Mouse (Mus musculus) midbrain, embryonic 12.5 days (tissue): ENCODE data around the gene Acox1. TPM values are rescaled to one million over a fixed set of nuclear protein-coding genes. Genes with fewer than 3 reads are reported as not detected.
A peak's percentile ranks its signal among the peaks of the same experiment; 100 is the strongest.

Source experiments
- ATAC-seq: fragments of 200-750 bp; cut with Nextera tagmentation; 2 replicates; pipeline ENCODE4 v1.8.0; 2017; ENCODE audit warnings: low read depth, moderate TSS enrichment, moderate library complexity; ENCODE audit not compliant: low FRiP score
- H3K27ac ChIP-seq: fragments of 300-500 bp; sonication (generic); replicated peaks from 2 replicates; pipeline ENCODE4 v1.5.1; 2016; ENCODE audit warnings: mild to moderate bottlenecking
- H3K27me3 ChIP-seq: fragments of 300-500 bp; sonication (generic); 2 replicates; pipeline ENCODE4 v1.6.1; 2016; ENCODE audit warnings: mild to moderate bottlenecking
- H3K36me3 ChIP-seq: fragments of 300-500 bp; sonication (generic); 2 replicates; pipeline ENCODE4 v1.6.1; 2016
- H3K4me1 ChIP-seq: fragments of 300-500 bp; sonication (generic); 2 replicates; pipeline ENCODE4 v1.6.1; 2016
- H3K4me2 ChIP-seq: fragments of 300-500 bp; sonication (generic); replicated peaks from 2 replicates; pipeline ENCODE4 v1.6.1; 2016; ENCODE audit warnings: mild to moderate bottlenecking, moderate library complexity
- H3K4me3 ChIP-seq: fragments of 300-500 bp; sonication (generic); 2 replicates; pipeline ENCODE4 v1.5.1; 2016; ENCODE audit warnings: mild to moderate bottlenecking
- H3K9ac ChIP-seq: fragments of 300-500 bp; sonication (generic); replicated peaks from 2 replicates; pipeline ENCODE4 v1.6.1; 2016; ENCODE audit warnings: mild to moderate bottlenecking, moderate library complexity
- H3K9me3 ChIP-seq: fragments of 300-500 bp; sonication (generic); 2 replicates; pipeline ENCODE4 v1.6.1; 2016; ENCODE audit warnings: mild to moderate bottlenecking
- WGBS: fragments of 180-500 bp; shearing (Covaris S2); methylation state at CpG from one replicate; pipeline ENCODE4 v1.1.7; 2016; 5-methylcytosine and 5-hydroxymethylcytosine counted together
- polyA plus RNA-seq: library from polyadenylated mRNA; unstranded; fragments of >200 nt; fragmentation: Nextera tagmentation; extraction: Ambion mirVana; gene quantifications from 2 replicates; pipeline ENCODE4 v1.2.1, GENCODE M21; 2016

Acox1 gene
- polyA plus RNA-seq, 1 experiment from 2014 or later = 37.9 TPM

DNA sequence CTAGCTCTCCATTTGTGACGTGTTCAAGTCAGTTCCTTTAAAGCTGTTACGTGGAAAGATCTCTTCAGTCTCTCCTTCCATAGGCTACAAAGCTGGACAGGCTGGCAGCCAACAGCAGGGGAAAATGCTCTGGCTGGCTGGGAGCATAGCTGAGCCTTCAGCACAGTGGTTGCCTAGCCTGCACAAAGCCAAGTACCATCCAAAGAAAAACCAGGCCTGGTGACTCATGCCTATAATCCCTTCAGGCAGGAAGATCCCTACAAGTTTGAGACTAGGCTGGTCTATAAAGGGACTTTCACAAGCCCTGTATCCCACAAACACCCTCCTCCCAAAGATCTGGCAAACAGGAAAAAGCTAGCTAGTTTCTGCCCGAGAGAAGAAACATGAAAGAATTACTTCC is 13.0 kb downstream of the Acox1 start:
- peaks cover 45% of the 10 kb centered on the region for H3K36me3 ChIP-seq
- no peak for ATAC-seq
- H3K4me2 ChIP-seq = no peak overlapping the region
- 0 out of 2 replicates have a peak overlapping the region, but pooled peaks have one; percentile 20 for H3K27ac ChIP-seq
- WGBS = 88% methylated on average over 3 of the region's 3 CpGs
- no peak overlapping the region for H3K9ac ChIP-seq
- H3K4me1 ChIP-seq = peaks cover 8% of the 10 kb centered on the region; the same call in 1 of the 2 replicates
- no peaks in the 10 kb centered on the region for H3K27me3 ChIP-seq
- no peak overlapping the region for H3K4me3 ChIP-seq
- H3K9me3 ChIP-seq = no peaks in the 10 kb centered on the region

DNA sequence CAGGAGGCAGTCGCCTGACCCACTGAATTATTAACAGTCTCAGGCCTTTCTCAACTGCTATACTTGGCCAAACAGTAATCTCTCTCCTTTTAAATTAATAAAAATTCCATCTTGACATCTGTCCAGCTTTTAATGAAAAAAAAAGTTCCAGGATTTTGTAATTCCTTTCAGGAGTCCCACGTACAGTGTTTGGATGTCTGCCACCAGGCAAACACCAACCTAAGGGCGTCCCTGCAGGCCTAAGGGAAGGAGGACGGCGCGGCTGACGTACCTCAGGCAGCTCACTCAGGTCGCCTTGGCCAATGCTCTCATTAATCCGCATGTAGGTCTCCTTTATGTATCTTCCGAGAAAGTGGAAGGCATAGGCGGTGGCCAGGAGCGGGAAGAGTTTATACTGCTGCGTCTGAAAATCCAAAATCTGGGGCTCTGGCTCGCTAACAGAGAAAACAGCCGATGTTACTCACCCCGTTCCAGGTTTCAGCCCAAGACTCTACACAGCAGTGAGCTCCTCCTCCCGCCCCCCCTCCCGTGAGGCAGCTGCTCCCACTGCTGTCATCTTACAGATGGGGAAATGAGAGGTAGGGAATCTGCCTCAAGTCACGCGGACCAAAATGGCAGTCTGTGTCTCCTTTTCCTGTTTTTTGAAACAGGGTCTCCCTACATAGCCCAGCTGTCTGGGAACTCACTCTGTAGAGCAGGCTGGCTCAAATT is 20.3 kb downstream of the Acox1 start:
- no peak for ATAC-seq
- H3K4me1 ChIP-seq = no peaks in the 10 kb centered on the region
- H3K9me3 ChIP-seq = no peaks in the 10 kb centered on the region
- no peaks in the 10 kb centered on the region for H3K27me3 ChIP-seq
- H3K36me3 ChIP-seq = peaks cover 83% of the 10 kb centered on the region
- 90% methylated on average over 20 of the region's 20 CpGs for WGBS
- no peak overlapping the region for H3K9ac ChIP-seq
- H3K4me3 ChIP-seq = no peak overlapping the region
- no peak overlapping the region for H3K4me2 ChIP-seq
- no peak overlapping the region for H3K27ac ChIP-seq

DNA sequence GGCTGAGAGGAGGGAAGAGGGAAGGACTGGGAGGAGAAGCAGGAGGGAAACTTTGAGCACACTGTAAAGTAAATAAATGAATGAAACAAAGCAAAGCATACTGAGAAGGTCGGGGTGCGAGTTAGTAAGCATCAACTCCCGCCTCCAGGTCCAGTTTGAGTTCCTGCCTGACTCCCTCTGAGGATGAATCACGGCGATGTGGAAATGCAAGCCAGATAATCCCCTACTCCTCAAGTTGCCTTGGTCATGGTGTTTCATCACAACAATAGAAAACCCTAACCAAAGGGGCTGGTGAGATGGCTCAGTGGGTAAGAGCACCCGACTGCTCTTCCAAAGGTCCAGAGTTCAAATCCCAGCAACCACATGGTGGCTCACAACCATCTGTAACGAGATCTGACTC is 22.8 kb downstream of the Acox1 start:
- no peaks in the 10 kb centered on the region for H3K27me3 ChIP-seq
- no peak overlapping the region for H3K9ac ChIP-seq
- 84% methylated on average over 7 of the region's 7 CpGs for WGBS
- no peak for ATAC-seq
- no peaks in the 10 kb centered on the region for H3K9me3 ChIP-seq
- no peak overlapping the region for H3K27ac ChIP-seq
- no peaks in the 10 kb centered on the region for H3K4me1 ChIP-seq
- H3K4me2 ChIP-seq = no peak overlapping the region
- peaks cover 90% of the 10 kb centered on the region for H3K36me3 ChIP-seq
- H3K4me3 ChIP-seq = no peak overlapping the region

DNA sequence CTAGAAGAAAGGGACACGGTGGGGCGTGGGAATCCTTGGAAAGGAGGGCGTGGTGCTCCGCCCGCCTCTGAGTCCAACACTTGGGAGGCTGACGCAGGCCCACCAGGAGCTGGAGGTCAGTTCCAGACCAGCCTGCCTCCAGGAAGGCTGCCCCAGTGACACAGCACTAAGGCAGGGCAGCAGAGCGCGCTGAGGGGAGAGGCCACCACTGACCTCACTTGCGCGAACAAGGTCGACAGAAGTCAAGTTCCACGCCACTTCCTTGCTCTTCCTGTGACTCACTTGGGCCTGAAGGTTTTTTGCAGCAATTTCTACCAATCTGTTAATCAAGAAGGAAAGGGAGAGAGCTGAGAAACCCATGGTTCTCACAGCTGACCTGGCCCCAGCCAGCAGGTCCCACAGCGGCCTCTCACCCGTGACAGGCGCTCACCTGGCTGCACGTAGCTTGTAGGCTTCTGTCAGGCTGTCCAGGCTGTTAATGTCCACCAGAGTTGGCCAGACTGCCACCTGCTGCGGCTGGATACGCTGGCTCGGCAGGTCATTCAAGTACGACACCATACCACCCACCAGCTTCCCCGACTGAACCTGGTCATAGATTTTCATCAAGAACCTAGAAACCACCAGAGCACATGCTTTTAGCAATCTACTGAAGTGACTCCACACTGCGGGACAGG is 23.9 kb downstream of the Acox1 start:
- Histone ChIP-seq H3K4me1 (no peaks in the 10 kb centered on the region), H3K27ac (no peak overlapping the region), H3K9me3 (no peaks in the 10 kb centered on the region), H3K9ac (no peak overlapping the region), H3K27me3 (no peaks in the 10 kb centered on the region), H3K36me3 (peaks cover 79% of the 10 kb centered on the region), H3K4me3 (no peak overlapping the region), H3K4me2 (no peak overlapping the region)
- ATAC-seq = no peak
- 88% methylated on average over 22 of the region's 22 CpGs for WGBS

DNA sequence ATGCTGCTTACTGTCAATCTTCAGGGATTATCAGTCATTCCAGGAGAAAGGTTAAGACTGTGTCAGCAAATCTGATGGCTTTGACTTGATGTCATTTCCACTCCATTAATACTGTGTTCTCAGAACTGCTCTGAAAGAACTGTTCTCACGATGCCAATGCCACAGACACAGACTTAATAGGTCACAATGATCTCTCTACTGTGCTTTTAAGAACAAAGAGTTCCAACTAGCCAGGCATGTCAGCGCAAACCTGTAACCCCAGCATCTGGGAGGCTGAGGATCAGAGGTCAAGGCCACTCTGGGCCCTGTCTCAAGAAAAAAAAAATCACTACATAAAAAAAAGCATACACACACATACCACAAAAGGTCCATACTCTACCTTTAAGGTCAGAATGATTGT is 26.9 kb downstream of the Acox1 start:
- Histone ChIP-seq H3K27ac (no peak overlapping the region), H3K36me3 (peaks cover 53% of the 10 kb centered on the region), H3K9me3 (no peaks in the 10 kb centered on the region), H3K4me1 (peaks cover 6% of the 10 kb centered on the region), H3K4me3 (no peak overlapping the region), H3K9ac (no peak overlapping the region), H3K4me2 (no peak overlapping the region), H3K27me3 (no peaks in the 10 kb centered on the region)
- no peak for ATAC-seq
- WGBS = 88% methylated on average over 2 of the region's 2 CpGs

DNA sequence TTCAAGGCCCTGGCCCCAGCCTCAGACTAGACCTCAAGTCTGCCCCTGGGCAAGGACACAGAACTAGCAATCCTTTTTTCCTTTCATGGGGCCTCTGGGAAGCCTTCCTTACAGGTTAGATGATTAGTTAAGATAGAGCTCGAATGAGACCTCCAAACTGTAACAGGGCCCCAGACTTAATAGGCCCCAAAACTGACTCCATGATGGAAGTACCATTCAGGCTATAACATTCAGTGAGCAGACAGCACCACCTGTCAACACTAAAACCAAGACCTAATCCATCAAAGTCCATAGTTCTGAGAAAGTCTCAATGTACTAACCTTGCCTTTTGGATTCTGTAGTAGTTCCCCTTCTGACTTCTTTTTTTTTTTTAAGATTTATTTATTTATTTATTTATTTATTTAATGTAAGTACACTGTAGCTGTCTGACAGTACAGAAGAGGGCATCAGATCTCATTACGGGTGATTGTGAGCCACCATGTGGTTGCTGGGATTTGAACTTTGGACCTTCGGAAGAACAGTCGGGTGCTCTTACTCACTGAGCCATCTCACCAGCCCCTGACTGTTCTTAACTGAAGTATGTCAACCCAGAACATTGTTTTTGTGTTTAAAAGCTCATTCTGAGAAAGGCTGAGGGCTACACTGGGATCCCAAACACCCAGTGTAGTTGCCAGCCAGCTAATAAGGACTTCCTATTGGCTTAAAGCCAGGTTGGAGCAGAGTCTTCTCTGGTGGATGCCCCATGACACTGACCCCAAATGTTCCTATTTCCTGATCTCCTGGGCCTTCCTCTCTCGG is 28.6 kb downstream of the Acox1 start:
- no peak overlapping the region for H3K4me3 ChIP-seq
- ATAC-seq = no peak
- no peaks in the 10 kb centered on the region for H3K27me3 ChIP-seq
- H3K4me1 ChIP-seq = peaks cover 15% of the 10 kb centered on the region
- WGBS = 90% methylated on average over 5 of the region's 5 CpGs
- H3K4me2 ChIP-seq = no peak overlapping the region
- no peaks in the 10 kb centered on the region for H3K9me3 ChIP-seq
- H3K9ac ChIP-seq = no peak overlapping the region
- no peak overlapping the region for H3K27ac ChIP-seq
- H3K36me3 ChIP-seq = peaks cover 48% of the 10 kb centered on the region

DNA sequence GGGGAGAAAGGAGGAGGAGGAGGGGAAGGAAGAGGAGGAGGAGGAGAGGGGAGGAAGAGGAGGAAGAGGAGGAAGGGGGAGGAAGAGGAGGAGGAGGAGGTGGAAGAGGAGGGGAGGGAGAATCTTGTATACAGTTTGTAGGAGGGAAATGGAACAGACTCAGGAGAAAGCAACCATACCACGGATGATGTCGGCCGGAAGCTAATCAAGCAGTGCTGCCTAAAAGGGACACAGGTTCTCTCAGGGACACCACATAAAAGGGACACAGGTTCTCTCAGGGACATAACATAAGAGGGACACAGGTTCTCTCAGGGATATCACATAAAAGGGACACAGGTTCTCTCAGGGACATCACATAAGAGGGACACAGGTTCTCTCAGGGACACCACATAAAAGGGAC is 29.6 kb downstream of the Acox1 start:
- no peak overlapping the region for H3K4me2 ChIP-seq
- 80% methylated on average over 3 of the region's 3 CpGs for WGBS
- H3K36me3 ChIP-seq = peaks cover 46% of the 10 kb centered on the region
- no peaks in the 10 kb centered on the region for H3K27me3 ChIP-seq
- no peaks in the 10 kb centered on the region for H3K9me3 ChIP-seq
- ATAC-seq = no peak
- peaks cover 15% of the 10 kb centered on the region for H3K4me1 ChIP-seq
- H3K27ac ChIP-seq = no peak overlapping the region
- no peak overlapping the region for H3K4me3 ChIP-seq
- no peak overlapping the region for H3K9ac ChIP-seq

DNA sequence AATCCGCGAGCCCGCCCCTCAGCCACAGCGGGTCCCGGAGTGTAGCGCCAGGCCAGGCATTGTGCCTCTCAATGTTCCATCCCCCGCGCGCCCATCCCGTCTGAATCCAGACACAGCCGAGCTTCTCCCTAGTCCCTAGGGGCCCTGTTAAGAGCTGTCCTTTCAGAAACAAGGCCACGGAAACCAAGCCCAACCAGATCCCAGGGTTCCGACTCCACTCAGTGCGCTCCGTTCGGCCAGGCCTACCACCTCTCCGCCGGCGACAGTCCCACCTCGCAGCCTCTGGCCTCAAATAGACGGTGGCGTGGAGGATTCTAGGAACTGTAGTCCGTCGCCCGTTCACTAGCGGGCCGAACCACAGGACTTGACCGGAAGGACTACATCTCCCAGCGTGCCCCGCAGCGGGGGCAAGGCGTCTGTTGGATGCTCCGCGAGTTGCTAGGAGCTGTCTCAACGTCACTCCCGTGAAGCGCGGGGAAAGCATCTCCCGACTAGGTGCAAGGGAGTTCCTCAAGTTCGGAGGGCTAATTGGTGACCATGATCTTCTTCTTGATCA is 30.9 kb downstream of the Acox1 start, which contains the start of gene Fbf1:
Gene Fbf1, minus strand, starts transcription at position 283 of the 556 bp plus-strand sequence.
- H3K27ac ChIP-seq = peak within 1 kb of the TSS; percentile 93
- H3K4me1 ChIP-seq = peaks cover 22% of the 10 kb centered on the region
- H3K36me3 ChIP-seq = peaks cover 46% of the 10 kb centered on the region
- peak within 1 kb of the TSS; percentile 82 for H3K4me2 ChIP-seq
- peak within 1 kb of the TSS; percentile 78 for H3K4me3 ChIP-seq
- WGBS = under 1% methylated on average over 40 of the region's 40 CpGs
- H3K9ac ChIP-seq = peak within 1 kb of the TSS; percentile 89
- no peaks in the 10 kb centered on the region for H3K27me3 ChIP-seq
- peak; percentile 98 for ATAC-seq
- no peaks in the 10 kb centered on the region for H3K9me3 ChIP-seq

DNA sequence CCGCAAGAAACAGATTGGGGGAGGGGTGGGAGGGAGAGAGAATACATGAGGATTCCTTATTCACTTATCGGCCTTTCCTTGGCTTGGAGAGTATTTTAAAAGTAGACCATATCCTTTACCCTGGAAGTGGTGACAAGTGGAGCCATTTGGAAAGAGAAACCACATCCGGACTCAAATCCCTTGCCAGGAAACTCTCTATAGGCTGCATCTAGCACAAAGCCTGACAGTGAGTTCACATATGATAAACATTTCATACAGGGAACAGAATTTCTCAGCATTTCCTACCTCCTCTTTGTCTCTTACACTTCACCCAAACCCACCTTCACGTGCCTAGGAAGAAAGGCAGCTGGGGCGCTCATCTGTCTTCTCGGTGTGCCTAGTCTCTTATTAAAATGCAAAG is 31.6 kb downstream of the Acox1 start:
- 9% methylated on average over 6 of the region's 6 CpGs for WGBS
- Histone ChIP-seq H3K9me3 (no peaks in the 10 kb centered on the region), H3K4me2 (peak overlapping the region; percentile 82), H3K27me3 (no peaks in the 10 kb centered on the region), H3K4me1 (peaks cover 22% of the 10 kb centered on the region), H3K9ac (peak overlapping the region; percentile 89), H3K27ac (peak overlapping the region; percentile 93), H3K36me3 (peaks cover 39% of the 10 kb centered on the region), H3K4me3 (peak overlapping the region; percentile 78)
- ATAC-seq = no peak

DNA sequence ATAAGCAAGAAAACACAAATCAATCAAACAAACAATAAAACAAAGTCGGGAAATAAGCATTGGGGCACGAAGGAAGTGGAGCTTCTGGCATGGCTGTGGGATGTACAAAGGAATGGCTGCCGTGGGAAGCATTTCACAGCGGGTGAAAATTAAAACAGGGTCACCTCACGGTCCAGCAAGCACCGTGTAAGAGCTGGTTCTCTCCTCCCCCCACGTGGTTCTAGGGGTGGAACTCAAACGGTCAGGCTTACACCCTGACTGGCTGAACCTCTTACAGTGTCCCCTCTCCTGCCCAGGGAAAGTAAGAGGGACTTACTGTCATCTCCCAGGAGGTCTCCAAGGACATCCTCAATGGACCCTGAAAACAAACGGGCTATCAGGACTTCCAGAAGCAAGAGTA is 35.8 kb downstream of the Acox1 start:
- H3K4me2 ChIP-seq = no peak overlapping the region

DNA sequence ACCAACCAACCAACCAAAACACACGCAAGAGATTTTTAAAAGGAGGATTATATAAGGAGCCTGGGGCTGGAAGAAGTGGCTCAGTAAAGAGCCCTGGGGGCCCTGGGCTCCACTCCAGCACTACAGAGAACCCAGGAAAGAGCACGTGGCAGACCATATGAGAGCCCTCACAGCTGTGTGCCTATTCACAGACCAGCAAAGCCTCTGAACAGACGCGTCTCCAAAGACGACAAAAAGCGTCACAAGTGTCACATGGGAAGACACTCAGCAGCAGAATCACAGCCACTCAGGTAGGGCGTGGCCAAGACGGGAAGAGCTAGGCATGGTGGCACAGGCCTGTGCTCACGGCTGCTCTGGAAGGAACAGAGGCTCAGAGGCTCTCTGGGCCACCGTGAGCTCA is 36.7 kb downstream of the Acox1 start:
- no peak for ATAC-seq
- Histone ChIP-seq H3K4me2 (no peak overlapping the region), H3K4me3 (no peak overlapping the region), H3K4me1 (peaks cover 18% of the 10 kb centered on the region), H3K9me3 (no peaks in the 10 kb centered on the region), H3K9ac (no peak overlapping the region), H3K27me3 (no peaks in the 10 kb centered on the region), H3K27ac (no peak overlapping the region; the same call in 1 of the 2 replicates), H3K36me3 (peaks cover 74% of the 10 kb centered on the region)
- 80% methylated on average over 10 of the region's 10 CpGs for WGBS

More for the DNA sequence above, 35.8 kb downstream of the Acox1 start:
- H3K9ac ChIP-seq = no peak overlapping the region
- H3K27me3 ChIP-seq = no peaks in the 10 kb centered on the region
- ATAC-seq = no peak
- no peak overlapping the region for H3K27ac ChIP-seq
- H3K4me1 ChIP-seq = peaks cover 18% of the 10 kb centered on the region
- no peak overlapping the region for H3K4me3 ChIP-seq
- no peaks in the 10 kb centered on the region for H3K9me3 ChIP-seq
- 34% methylated on average over 9 of the region's 9 CpGs for WGBS
- H3K36me3 ChIP-seq = peaks cover 67% of the 10 kb centered on the region

DNA sequence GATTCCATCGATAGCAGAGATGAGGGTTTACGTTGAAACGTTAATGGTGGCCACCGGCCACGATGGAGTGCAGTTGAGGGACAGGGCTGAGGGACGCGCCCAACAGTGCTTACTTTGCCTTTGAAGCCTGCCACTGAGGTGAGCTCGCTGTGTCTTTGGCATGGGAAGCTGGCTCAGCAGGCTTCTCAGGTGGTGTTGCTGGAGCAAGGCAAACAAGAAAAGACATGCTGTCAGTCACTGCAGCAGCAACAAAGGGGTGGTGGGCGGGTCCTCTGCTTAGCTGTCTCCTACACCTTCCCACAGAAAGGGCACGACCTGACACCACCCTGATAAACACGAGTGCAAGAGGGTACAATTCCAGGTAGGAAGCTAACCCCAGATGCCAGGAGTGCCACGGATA is 37.5 kb downstream of the Acox1 start:
- no peak overlapping the region for H3K4me2 ChIP-seq
- peaks cover 82% of the 10 kb centered on the region for H3K36me3 ChIP-seq
- no peak for ATAC-seq
- no peak overlapping the region for H3K9ac ChIP-seq
- no peaks in the 10 kb centered on the region for H3K9me3 ChIP-seq
- no peak overlapping the region for H3K4me3 ChIP-seq
- 76% methylated on average over 12 of the region's 12 CpGs for WGBS
- H3K27ac ChIP-seq = no peak overlapping the region
- no peaks in the 10 kb centered on the region for H3K27me3 ChIP-seq
- H3K4me1 ChIP-seq = peaks cover 9% of the 10 kb centered on the region
